Mouse (Mus musculus) G1E (cell line): ENCODE results near the gene Vsig8. TPM values are rescaled to one million over a fixed set of nuclear protein-coding genes. Genes with fewer than 3 reads are reported as not detected.

ENCODE experiments used
- ATAC-seq: 2 replicates; pipeline ENCODE4 v1.8.0; 2016; ENCODE audit warnings: mild to moderate bottlenecking; ENCODE audit not compliant: insufficient number of reproducible peaks, poor library complexity, low FRiP score, severe bottlenecking; ENCODE audit errors: extremely low read depth
- DNase-seq: peaks from one replicate; pipeline ENCODE4 v3.0.0; 2012; ENCODE audit warnings: low spot score
- H3K27me3 ChIP-seq: 2 replicates; pipeline ENCODE4 v1.6.1; 2012; ENCODE audit warnings: mild to moderate bottlenecking, low read length, inconsistent platforms; ENCODE audit not compliant: insufficient read depth
- H3K36me3 ChIP-seq: replicated peaks from 2 replicates; pipeline ENCODE3; 2012; ENCODE audit warnings: mild to moderate bottlenecking, inconsistent platforms
- H3K4me1 ChIP-seq: 2 replicates; pipeline ENCODE4 v1.6.1; 2012; ENCODE audit warnings: low read depth, low read length, inconsistent platforms, mixed read lengths; ENCODE audit not compliant: insufficient read depth
- H3K4me3 ChIP-seq: 2 replicates; pipeline ENCODE4 v1.5.1; 2012; ENCODE audit warnings: low read depth, mild to moderate bottlenecking, inconsistent platforms, low read length, moderate library complexity, mixed read lengths
- H3K9me3 ChIP-seq: replicated peaks from 2 replicates; pipeline ENCODE4 v1.6.1; 2012; ENCODE audit warnings: inconsistent platforms
- CTCF ChIP-seq: IDR thresholded peaks from 2 replicates; pipeline ENCODE4 v1.5.1; 2012; ENCODE audit warnings: low read depth, low read length, inconsistent platforms, mixed read lengths
- GATA1 ChIP-seq: IDR thresholded peaks from 2 replicates; pipeline ENCODE4 v1.6.1; 2012; ENCODE audit warnings: borderline replicate concordance, low read length, inconsistent platforms, mixed read lengths
- GATA2 ChIP-seq: IDR thresholded peaks from 2 replicates; pipeline ENCODE4 v1.6.1; 2012; ENCODE audit warnings: low read depth, low read length, inconsistent platforms, borderline replicate concordance
- POLR2AphosphoS5 ChIP-seq: IDR thresholded peaks from 2 replicates; pipeline ENCODE4 v1.6.1; 2012; ENCODE audit warnings: low read depth, low read length, inconsistent platforms; ENCODE audit not compliant: insufficient replicate concordance
- TAL1 ChIP-seq: conservative IDR thresholded peaks from 2 replicates; pipeline ENCODE4 v1.6.1; 2012; ENCODE audit warnings: low read depth, low read length, inconsistent platforms, mixed read lengths
- polyA plus RNA-seq: library from polyadenylated mRNA; stranded (reverse); fragments of >175 nt; gene quantifications from 2 replicates; pipeline ENCODE4 v1.2.3, GENCODE M21; 2012
- total RNA-seq, 2 experiments: library from RNA; stranded (forward) in 1 of 2; stranded (reverse) in 1 of 2; fragments of 200-1000 nt in 1 of 2; fragments of >200 nt in 1 of 2; fragmentation: Nextera tagmentation in 1 of 2; gene quantifications; 2 replicates each; pipeline ENCODE4 v1.2.3; 2014 to 2017

Gene Vsig8
- total and polyA plus RNA-seq, 3 experiments, result not detected

DNA sequence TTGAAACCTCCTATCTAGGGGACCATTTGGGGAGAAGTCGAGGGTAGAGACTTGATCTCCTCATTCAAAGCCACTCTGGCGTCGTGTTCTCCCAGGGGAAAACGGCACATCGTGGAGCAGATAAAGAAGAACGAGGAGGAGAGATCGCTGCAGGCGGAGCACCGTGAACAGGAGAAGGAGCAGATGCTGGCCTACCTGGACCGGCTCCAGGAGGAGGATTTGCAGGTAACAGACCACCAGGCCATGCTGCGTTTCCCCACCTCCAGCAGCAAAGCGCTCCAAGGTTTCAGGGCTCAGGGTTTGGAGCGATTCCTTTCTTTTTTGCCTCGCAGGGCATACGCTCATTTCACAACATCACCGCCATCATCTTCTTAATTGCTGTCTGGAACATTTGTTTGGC is 20.6 kb upstream of the Vsig8 start:
- no peak for DNase-seq
- peaks cover 6% of the 10 kb centered on the region for H3K27me3 ChIP-seq
- no peaks in the 10 kb centered on the region for H3K9me3 ChIP-seq
- TF ChIP-seq GATA2 (no peak), TAL1 (no peak), POLR2AphosphoS5 (no peak), CTCF (no peak)
- no peaks in the 10 kb centered on the region for H3K4me1 ChIP-seq
- no peak for ATAC-seq
- H3K36me3 ChIP-seq, result no peaks in the 10 kb centered on the region
- H3K4me3 ChIP-seq, result no peak overlapping the region

DNA sequence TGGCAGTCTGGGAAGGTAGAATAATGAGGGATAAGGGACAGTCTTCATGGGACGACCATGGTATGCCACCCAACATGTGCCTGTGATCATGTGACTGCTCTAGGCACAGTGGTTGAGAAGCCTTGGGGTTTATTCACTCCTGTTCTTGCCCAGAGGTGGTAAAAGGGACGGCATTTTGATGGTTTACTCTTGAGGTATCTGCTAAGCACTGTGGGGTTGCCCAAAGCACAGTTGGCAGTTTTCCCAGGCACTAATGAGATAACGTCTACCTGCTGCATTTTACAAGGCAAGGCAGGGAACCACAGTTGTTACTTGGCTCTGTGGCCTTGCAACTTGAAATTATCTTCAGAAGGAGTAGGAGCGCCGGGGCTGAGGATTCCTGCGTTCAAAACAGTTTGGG is 15.9 kb upstream of the Vsig8 start:
- DNase-seq (no peak), ATAC-seq (no peak)
- no peaks in the 10 kb centered on the region for H3K4me1 ChIP-seq
- no peaks in the 10 kb centered on the region for H3K36me3 ChIP-seq
- TF ChIP-seq TAL1, result no peak
- H3K4me3 ChIP-seq, result no peak overlapping the region
- H3K27me3 ChIP-seq, result peaks cover 3% of the 10 kb centered on the region; the same call in 1 of the 2 replicates
- peaks cover 4% of the 10 kb centered on the region; the same call in 1 of the 2 replicates for H3K9me3 ChIP-seq

DNA sequence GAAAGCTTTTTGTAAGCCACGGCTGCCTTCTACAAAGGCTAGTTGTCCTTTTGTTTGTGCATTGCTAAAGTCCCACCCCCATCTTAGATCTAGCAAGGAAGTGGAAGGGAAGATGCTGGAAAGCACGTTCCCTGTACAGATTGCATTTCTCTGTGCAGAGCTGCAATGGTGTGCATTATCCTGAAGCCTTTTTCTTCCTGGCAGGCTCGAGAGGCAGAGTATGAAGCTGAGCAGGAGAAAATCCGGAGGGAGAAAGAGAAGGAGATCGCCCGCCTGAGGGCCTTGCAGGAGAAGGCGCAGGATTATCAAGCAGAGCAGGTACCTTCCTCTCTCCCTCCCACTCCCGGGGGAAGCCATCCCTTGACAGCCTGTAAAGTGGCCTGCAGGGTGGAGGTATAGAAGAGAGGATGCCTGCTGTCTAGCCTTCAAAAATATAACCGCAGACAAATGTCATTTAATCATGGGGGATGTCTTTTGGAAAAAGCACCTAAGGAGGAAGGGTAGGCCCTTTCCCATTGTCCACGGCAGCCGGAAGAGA is 15.4 kb upstream of the Vsig8 start:
- TF ChIP-seq GATA2 (no peak), POLR2AphosphoS5 (no peak), CTCF (no peak), TAL1 (no peak)
- no peak for DNase-seq
- ATAC-seq, result no peak
- no peaks in the 10 kb centered on the region for H3K4me1 ChIP-seq
- H3K9me3 ChIP-seq, result peaks cover 9% of the 10 kb centered on the region; the same call in 1 of the 2 replicates
- H3K4me3 ChIP-seq, result no peak overlapping the region
- peaks cover 3% of the 10 kb centered on the region; the same call in 1 of the 2 replicates for H3K27me3 ChIP-seq
- no peaks in the 10 kb centered on the region for H3K36me3 ChIP-seq

DNA sequence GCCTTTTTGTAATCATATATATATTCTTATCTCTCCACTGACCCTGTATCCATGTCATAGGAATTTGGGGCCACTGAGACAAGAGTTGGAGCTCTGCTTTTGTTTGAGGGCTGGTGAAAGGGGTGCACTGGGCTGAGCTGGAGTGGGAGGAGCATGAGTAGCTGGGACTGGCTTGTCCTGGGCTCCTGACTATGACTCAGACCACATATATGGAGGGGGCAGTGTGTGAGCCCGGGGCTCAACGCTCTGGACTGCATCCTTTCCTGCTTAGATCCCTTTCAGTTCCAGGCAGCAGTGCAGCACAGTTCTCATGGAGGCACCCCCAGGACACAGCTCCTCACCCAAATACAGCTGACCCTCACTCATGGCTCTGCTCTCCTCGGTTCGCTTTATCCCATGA is 9.7 kb upstream of the Vsig8 start:
- ATAC-seq, result no peak
- TF ChIP-seq POLR2AphosphoS5 (no peak), TAL1 (no peak), GATA1 (no peak), GATA2 (no peak), CTCF (no peak)
- Histone ChIP-seq H3K9me3 (peaks cover 14% of the 10 kb centered on the region), H3K27me3 (no peaks in the 10 kb centered on the region), H3K4me3 (no peak overlapping the region), H3K36me3 (no peaks in the 10 kb centered on the region), H3K4me1 (no peaks in the 10 kb centered on the region)
- no peak for DNase-seq

DNA sequence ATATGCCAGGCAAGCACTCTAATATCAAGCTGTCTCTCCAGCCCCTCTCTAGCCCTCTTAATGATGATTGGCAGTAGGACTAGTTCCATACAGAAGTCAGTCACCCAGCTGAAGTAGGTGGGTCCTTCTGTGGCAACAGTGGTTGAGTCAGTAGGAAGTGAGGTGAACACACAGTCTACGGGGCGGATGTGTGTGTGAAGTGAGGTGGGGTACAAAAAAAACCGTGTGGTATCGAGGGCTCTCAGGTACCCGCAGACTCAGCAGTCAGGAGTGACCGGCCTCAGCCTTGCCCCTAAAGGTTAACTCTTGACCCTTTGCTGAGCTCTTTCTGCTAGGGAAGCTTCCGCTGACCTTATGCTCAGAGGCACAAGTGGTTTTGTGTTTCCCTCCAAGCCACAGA is 7.2 kb upstream of the Vsig8 start:
- Histone ChIP-seq H3K9me3 (peaks cover 14% of the 10 kb centered on the region), H3K36me3 (no peaks in the 10 kb centered on the region), H3K4me1 (no peaks in the 10 kb centered on the region), H3K4me3 (no peak overlapping the region), H3K27me3 (no peaks in the 10 kb centered on the region)
- TF ChIP-seq CTCF, result no peak
- no peak for TF ChIP-seq POLR2AphosphoS5
- no peak for TF ChIP-seq GATA1
- no peak for TF ChIP-seq TAL1
- no peak for TF ChIP-seq GATA2
- ATAC-seq, result no peak
- DNase-seq, result no peak

DNA sequence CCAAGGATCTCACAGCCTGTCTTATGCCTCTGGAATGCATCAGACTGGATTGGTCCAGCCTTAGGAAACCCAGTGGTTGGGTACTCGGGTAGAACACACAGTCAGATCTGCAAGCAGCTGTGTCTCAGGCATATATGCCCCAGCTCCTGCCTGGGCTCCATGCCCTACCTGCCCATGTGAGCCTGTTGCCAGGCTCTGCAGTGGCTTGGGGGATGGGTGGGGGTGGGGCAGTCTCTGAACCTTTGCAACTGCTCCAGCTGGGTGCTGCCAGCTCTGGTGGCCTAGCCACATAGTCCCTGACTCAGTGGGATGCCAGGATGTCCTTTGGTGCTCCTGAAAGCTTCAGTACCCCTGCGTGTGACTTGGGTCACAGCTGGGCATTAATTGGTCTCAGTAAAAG is 6.4 kb upstream of the Vsig8 start:
- Histone ChIP-seq H3K4me3 (no peak overlapping the region), H3K9me3 (peaks cover 14% of the 10 kb centered on the region), H3K4me1 (no peaks in the 10 kb centered on the region), H3K27me3 (no peaks in the 10 kb centered on the region), H3K36me3 (no peaks in the 10 kb centered on the region)
- ATAC-seq (no peak), DNase-seq (no peak)
- no peak for TF ChIP-seq TAL1
- no peak for TF ChIP-seq GATA1
- no peak for TF ChIP-seq POLR2AphosphoS5
- TF ChIP-seq CTCF, result no peak
- no peak for TF ChIP-seq GATA2

DNA sequence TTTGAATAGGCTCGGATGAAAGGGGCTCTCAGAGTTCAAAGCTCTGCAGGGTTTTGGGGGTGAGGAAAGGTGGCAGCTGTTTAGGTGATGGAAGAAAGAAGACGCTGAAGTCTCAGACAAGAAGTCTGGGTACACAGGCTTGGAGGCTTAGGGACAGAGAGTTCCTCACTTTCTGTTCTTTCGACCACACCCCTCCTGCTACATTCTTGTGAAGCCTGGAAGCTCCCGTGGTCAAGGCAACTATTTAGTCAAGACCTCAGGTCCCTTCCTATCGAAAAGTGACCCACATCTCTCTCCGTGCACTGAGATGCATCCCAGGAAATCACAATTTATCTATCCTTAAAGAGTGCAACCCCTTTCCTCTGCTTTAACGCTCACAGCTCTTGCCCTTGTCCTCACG is 6.0 kb upstream of the Vsig8 start:
- TF ChIP-seq CTCF, result no peak
- no peak for TF ChIP-seq TAL1
- TF ChIP-seq POLR2AphosphoS5, result no peak
- TF ChIP-seq GATA2, result no peak
- TF ChIP-seq GATA1, result no peak
- Histone ChIP-seq H3K4me1 (no peaks in the 10 kb centered on the region), H3K36me3 (no peaks in the 10 kb centered on the region), H3K4me3 (no peak overlapping the region), H3K9me3 (peaks cover 14% of the 10 kb centered on the region), H3K27me3 (no peaks in the 10 kb centered on the region)
- ATAC-seq (no peak), DNase-seq (no peak)
